Mouse (Mus musculus): ENCODE results near the gene Mettl1.

DNA sequence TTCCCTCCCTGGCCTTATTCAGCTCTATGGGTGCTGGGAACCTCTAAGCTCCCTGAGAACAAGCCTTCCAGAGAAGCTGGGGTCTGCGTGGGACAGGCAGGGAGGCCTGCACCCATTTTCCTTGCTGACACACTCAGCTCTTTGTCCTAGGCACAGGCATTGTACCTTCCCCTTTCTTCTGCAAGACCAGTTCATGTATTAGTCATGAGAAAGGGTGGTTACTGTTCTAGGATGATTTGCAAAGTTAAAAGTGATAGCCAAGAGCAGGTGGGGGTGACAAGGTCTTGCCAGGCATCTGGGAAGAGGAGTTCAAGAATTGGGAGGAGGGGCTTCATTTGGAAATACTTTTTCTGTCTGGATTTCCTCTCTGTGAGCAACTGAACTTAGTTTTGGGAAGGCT, 39.2 kb upstream of the Mettl1 start:
- TF ChIP-seq CTCF (conservative IDR thresholded peaks at IDR 0.05; ENCODE audit: low read length): no peak
- TF ChIP-seq POU5F1 (IDR thresholded peaks at IDR 0.05; ENCODE audit: borderline replicate concordance, low read length): no peak
- no peak for TF ChIP-seq NANOG (IDR thresholded peaks at IDR 0.05; ENCODE audit: borderline replicate concordance, low read length)

All from E14TG2a.4 (cell line).